Mouse (Mus musculus) leukemia stem cell, adult 10-12 weeks (primary cell): ENCODE measurements around the gene Bfsp2. TPM values are rescaled to one million over a fixed set of nuclear protein-coding genes. Genes with fewer than 3 reads are reported as not detected.

ENCODE experiments used
- polyA plus RNA-seq: library from polyadenylated mRNA; stranded (reverse); fragments of >175 nt; gene quantifications from 2 replicates; pipeline ENCODE4 v1.2.3, GENCODE M21; 2012; ENCODE audit warnings: low replicate concordance

Bfsp2 gene
- 1.2 and 5.2 TPM in 2 replicates for polyA plus RNA-seq

DNA sequence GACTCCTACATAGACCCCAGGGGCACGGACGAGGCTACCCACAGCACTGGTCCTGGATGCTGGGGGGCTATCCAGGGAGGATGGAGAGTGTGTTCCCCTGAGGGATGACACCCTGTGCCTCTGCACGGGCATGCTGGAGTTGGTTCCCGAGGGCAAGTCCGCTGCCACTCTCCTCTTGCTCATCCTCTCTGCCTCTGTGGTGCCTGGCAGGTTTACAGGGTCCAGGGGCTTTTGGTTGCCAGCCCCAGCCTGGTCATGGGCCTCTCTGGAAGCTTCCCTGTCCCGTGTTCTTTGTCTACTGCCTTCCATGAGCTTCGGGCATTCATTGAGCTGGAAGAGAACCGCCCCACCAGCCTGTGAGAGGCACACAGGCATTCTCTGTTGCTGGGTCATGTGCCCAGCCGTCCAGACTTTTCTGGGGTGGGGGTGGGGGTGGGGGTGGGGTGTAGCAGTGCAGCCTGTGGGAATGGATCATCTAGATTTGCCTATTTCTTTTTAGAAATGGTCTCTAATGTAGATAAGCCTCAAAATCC lies at the start of gene Bfsp2:
Gene Bfsp2 (minus strand): TSS at position 377 of the 533 bp plus-strand sequence.

Other genes starting within 250 kb of the Bfsp2 start
- gene Trf, start 250.0 kb downstream of the Bfsp2 start, polyA plus RNA-seq = 16.5 and 21.2 TPM in 2 replicates
- gene 1300017J02Rik, start 175.3 kb downstream of the Bfsp2 start, polyA plus RNA-seq = 6.4 and 8.0 TPM in 2 replicates
- 21.9 and 32.9 TPM in 2 replicates for gene Topbp1, start 175.2 kb downstream of the Bfsp2 start, polyA plus RNA-seq
- 197 and 250 TPM in 2 replicates for gene Cdv3, start 114.6 kb downstream of the Bfsp2 start, polyA plus RNA-seq